Mouse (Mus musculus) kidney, embryonic 14.5 days (tissue): ENCODE data around the gene Krtap31-1. TPM values are rescaled to one million over a fixed set of nuclear protein-coding genes. Genes with fewer than 3 reads are reported as not detected.

ENCODE experiments used
- polyA plus RNA-seq: library from polyadenylated mRNA; unstranded; fragments of >200 nt; fragmentation: Nextera tagmentation; extraction: Ambion mirVana; gene quantifications from 2 replicates; pipeline ENCODE4 v1.2.1, GENCODE M21; 2014

Gene Krtap31-1
- polyA plus RNA-seq, 1 experiment from 2014 or later: not detected

Other genes with a start within 250 kb of the Krtap31-1 start
- not detected in 2 replicates for gene Gm11563, start 249.0 kb upstream of the Krtap31-1 start, polyA plus RNA-seq
- not detected in 2 replicates for gene Krtap4-6, start 242.0 kb upstream of the Krtap31-1 start, polyA plus RNA-seq
- not detected in 2 replicates for gene Gm14190, start 217.2 kb upstream of the Krtap31-1 start, polyA plus RNA-seq
- not detected in 2 replicates for gene Gm14180, start 173.6 kb upstream of the Krtap31-1 start, polyA plus RNA-seq
- not detected in 2 replicates for gene Gm11595, start 135.0 kb upstream of the Krtap31-1 start, polyA plus RNA-seq
- gene Krtap4-8, start 127.2 kb upstream of the Krtap31-1 start, polyA plus RNA-seq: not detected in 2 replicates
- not detected in 2 replicates for gene Krtap4-9, start 122.7 kb upstream of the Krtap31-1 start, polyA plus RNA-seq
- not detected in 2 replicates for gene Gm11596, start 114.5 kb upstream of the Krtap31-1 start, polyA plus RNA-seq
- gene Gm11569, start 109.0 kb upstream of the Krtap31-1 start, polyA plus RNA-seq: not detected in 2 replicates
- gene Gm11554, start 103.5 kb upstream of the Krtap31-1 start, polyA plus RNA-seq: not detected in 2 replicates
- not detected in 2 replicates for gene Krtap4-13, start 98.0 kb upstream of the Krtap31-1 start, polyA plus RNA-seq
- not detected in 2 replicates for gene Gm11564, start 92.3 kb upstream of the Krtap31-1 start, polyA plus RNA-seq
- gene 2300003K06Rik, start 69.9 kb upstream of the Krtap31-1 start, polyA plus RNA-seq: not detected in 2 replicates
- gene Krtap4-16, start 56.3 kb upstream of the Krtap31-1 start, polyA plus RNA-seq: not detected in 2 replicates
- gene Gm11568, start 50.0 kb upstream of the Krtap31-1 start, polyA plus RNA-seq: not detected in 2 replicates
- gene Gm11559, start 43.4 kb upstream of the Krtap31-1 start, polyA plus RNA-seq: not detected in 2 replicates
- gene Krtap9-1, start 34.5 kb upstream of the Krtap31-1 start, polyA plus RNA-seq: not detected in 2 replicates
- gene Gm11567, start 28.7 kb upstream of the Krtap31-1 start, polyA plus RNA-seq: not detected in 2 replicates
- not detected in 2 replicates for gene Gm11565, start 6.8 kb downstream of the Krtap31-1 start, polyA plus RNA-seq
- gene Krtap31-2, start 28.4 kb downstream of the Krtap31-1 start, polyA plus RNA-seq: not detected in 2 replicates
- not detected in 2 replicates for gene Krtap9-5, start 40.6 kb downstream of the Krtap31-1 start, polyA plus RNA-seq
- not detected in 2 replicates for gene Krtap29-1, start 71.1 kb downstream of the Krtap31-1 start, polyA plus RNA-seq
- gene Krtap16-1, start 78.7 kb downstream of the Krtap31-1 start, polyA plus RNA-seq: not detected in 2 replicates
- gene Krtap17-1, start 86.1 kb downstream of the Krtap31-1 start, polyA plus RNA-seq: not detected in 2 replicates
- not detected in 2 replicates for gene Krt33a, start 108.3 kb downstream of the Krtap31-1 start, polyA plus RNA-seq
- gene Krt33b, start 121.9 kb downstream of the Krtap31-1 start, polyA plus RNA-seq: not detected in 2 replicates
- gene Krt34, start 133.6 kb downstream of the Krtap31-1 start, polyA plus RNA-seq: 0.11 TPM in 1 of 2 replicates, not detected in the other
- not detected in 2 replicates for gene Krt31, start 142.6 kb downstream of the Krtap31-1 start, polyA plus RNA-seq
- not detected in 2 replicates for gene Krt32, start 180.3 kb downstream of the Krtap31-1 start, polyA plus RNA-seq
- gene Krt35, start 188.3 kb downstream of the Krtap31-1 start, polyA plus RNA-seq: not detected in 2 replicates
- gene Krt36, start 197.7 kb downstream of the Krtap31-1 start, polyA plus RNA-seq: 1.4 and 1.5 TPM in 2 replicates
- gene Krt13, start 213.6 kb downstream of the Krtap31-1 start, polyA plus RNA-seq: not detected in 2 replicates
- gene Krt15, start 228.0 kb downstream of the Krtap31-1 start, polyA plus RNA-seq: 0.96 and 1.2 TPM in 2 replicates
- 24.2 and 31.4 TPM in 2 replicates for gene Krt19, start 240.7 kb downstream of the Krtap31-1 start, polyA plus RNA-seq